Mouse (Mus musculus) right cerebral cortex, adult 2 months (tissue): ENCODE results near the gene Socs2.

Source experiments
- DNase-seq, 2 experiments: peaks; one replicate each; pipeline ENCODE4 v3.0.0; 2021 to 2022; ENCODE audit warnings: low spot score in 2 of 2

Gene Socs2

DNA sequence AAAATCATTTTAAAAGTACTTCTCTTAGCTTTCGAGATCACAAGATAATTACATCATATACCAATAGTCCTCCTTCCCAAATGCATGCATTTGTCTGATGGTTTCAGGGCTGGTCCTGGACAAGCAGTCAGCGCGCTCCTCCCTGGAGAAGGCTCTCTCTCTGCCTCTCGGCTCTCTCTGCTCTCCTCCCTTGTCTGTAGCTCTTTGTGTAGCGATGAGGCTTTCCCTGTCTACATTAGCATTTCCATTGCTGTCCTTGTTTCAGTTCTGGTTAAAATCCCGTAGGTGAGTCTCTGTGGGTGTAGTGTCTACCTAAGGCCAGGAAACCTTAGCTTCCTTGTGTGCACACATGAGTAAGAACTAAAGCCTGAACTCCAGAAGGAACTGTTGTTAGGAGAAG is 62.9 kb downstream of the Socs2 start:
- DNase-seq = no peak

DNA sequence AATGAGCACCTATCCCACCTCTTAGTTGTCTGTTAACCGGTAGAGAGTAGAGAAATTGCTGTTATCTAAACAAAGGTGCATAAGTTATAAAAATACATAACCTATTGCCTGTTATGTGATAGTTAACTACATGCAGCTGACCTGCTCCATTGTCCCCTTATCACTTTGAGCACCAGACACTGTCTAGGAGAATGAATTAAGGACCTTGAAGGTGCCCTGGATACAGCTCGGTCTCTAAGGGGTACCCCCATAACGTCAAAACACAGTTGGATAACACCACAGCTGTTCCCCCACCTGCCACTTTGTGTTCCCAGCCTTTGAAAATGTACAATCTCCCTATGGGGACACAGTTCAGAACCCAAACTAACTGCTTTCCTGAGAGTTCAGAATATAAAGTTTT is 68.5 kb downstream of the Socs2 start:
- DNase-seq = no peak

DNA sequence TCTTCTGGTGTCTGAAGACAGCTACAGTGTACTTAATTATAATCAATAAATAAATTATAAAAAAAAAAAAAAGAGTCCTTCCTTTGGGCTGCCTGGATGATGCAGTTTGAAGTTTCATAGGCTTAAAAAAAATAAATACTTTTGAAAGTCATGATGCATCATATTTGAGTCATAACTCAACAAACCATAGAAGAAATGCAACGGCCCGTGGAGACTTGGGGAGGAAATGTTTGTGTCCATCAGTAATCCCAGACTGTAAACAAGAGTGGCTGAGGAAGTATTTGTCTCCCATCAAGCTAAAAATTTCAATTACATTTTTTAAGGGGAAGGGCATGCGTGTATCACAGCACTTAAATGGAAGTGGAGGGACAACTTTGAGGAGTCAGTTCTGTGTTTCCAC is 69.2 kb downstream of the Socs2 start:
- DNase-seq = no peak

DNA sequence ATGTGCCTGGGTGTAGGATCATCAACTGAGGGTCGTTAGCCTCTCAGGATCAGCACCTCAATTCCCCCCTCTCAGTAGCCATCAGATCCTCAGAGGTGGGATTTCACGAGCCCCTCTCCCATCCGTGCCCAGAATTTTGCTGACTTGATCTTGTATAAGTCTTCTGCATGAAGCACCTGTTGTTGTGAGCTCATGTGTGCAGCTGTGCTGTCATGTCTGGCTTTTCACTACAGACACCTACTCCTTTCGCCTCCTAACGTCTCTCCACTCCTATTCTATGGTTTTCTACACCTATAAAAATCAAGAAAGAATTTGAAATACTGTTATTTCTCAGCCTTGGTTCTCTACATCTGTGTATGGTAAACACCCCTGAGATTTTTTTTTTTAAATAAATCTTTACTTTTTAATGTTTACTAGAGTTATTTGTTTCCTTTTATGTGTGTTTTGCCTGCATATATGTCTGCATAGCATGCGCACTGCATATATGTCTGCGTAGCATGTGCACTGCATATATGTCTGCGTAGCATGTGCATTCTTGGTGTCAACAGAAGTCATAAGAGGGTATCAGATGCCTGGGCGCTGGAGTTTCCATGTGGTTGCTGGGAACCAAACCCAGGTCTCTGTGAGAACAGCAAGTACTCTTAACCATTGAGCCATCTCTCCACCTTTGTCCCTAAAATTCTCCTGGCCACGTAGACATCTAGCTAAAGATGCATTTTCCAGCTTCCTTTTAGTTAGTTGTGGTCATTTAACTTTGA is 74.0 kb downstream of the Socs2 start:
- DNase-seq = no peak

DNA sequence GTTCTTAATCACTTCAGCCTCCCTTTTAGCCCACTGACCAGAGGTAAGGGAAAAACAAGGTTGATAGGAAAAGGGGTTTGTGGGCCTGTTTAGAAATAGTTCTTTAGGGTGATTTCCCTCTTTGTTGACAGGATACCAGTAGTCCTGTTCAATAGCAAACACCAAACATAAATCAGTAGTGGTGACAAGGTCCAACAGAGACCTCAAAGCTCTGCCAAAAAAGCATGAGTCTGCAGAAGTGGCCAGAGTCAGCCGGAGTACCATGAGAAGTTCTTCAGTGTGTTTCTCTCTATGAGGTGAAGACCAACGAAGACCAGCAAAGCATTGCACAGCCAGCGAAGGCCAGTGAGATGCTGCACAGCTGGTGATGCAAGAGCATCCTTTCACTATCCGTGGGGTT is 76.3 kb downstream of the Socs2 start:
- no peak for DNase-seq

DNA sequence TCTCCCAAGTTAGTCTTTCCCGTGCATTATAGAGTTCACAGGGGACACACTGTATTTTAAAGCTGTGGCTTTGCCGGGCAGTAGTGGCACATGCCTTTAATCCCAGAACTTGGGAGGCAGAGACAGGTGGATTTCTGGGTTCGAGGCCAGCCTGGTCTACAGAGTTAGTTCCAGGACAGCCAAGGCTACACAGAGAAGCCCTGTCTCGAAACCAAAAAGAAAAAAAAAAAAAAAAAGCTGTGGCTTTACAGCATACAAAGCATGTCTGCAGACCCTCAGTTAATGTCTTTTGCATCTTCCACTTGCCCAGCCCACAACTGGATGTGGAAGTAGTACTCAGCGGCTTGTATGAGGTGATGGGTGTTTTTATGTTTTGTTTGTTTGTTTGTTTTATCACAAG is 79.4 kb downstream of the Socs2 start:
- no peak for DNase-seq

DNA sequence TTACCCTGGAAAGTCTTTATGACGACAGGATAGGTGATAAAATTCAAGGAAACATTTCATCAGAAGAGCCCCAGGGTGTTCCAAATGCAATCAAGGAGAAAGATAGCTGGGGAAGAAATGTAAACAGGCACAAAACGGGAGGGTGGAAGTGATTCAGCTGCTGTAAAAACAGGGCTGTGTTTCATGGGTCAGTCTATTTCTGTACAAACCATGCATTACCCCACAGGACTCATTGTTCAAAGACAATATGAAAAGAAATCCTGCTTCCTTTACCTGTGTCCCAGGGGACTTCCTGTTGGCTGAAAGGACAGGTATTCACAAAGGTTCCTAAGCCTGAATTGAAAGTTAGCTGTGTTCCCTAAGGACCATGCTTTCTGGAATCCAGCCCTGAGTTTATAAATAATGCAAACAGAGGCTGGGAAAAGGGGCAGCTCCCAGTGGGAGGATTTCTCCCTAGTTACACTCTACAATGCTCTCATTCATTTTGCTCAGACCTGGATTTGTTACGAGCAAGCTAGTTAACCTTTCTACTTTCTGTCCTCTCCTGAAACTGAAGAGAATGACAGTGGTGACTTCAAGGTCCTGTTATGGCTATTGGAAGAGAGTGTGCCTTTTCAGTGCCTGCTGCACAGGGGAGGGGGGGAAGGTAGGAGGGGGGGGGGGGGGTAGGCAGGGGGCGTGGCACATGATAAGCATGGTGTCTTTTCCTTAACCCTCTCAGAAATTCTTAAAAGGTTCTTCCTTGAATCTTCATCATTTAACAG is 80.0 kb downstream of the Socs2 start:
- no peak for DNase-seq
